Mouse (Mus musculus): ENCODE results near the gene Psma5.

The Psma5 gene

DNA sequence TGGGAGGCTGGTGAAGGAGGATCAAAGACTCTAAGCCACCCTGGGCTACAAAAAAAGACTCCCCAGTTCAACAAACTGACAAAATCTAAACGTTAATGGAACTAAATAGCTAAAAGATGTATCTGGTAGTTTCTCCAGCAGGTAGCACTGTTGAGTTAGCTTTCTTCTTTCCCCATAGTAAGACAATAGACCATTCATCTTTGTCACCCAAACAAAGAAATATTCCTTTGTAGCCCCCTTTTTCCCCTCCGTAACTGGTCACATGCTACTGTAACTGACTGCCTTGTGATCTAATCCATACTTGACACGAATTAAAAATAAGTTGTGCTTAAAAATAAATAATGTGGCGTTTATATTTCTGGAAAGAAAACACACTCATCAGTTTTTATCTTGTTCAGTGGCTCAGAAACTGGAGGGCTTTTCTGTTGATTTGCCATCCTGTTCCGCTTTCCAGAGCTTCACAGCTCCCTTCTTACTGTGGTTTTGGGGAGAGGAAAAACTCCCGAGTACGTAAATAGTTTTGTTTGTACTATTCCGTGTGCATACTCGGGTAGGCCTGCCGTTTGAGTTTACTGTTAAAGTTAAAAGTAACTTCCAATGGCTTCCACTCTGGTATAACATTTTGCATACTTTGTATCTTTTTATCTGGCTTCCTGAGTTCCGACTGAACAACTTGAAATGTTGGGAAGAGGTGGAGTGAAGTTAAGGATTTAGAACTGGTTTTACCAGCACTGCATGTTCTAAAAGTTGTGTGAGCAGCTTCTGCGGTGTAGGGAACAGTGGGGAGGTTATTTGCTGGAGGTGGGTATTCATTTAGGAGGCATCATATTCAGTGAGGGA, 25.9 kb downstream of the Psma5 start:
- in situ Hi-C loops (cut with MboI, MseI) = no loop called here

DNA sequence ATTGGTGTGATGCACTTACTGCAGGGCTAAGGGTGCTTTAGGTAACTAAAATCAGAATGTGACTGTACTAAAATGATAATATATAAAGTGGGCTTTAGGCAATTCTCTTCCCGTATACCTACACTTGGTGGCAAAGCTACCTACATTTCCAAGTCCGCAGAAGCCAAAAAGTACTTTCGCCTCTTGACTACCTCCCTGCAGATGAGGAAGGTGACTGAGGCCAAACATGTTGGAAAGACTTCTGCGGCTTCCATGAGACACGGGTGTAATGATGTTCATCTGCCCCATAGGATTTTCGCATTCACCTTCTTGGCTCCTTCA, 26.5 kb downstream of the Psma5 start:
- in situ Hi-C loops (cut with MboI, MseI) = no loop called here

DNA sequence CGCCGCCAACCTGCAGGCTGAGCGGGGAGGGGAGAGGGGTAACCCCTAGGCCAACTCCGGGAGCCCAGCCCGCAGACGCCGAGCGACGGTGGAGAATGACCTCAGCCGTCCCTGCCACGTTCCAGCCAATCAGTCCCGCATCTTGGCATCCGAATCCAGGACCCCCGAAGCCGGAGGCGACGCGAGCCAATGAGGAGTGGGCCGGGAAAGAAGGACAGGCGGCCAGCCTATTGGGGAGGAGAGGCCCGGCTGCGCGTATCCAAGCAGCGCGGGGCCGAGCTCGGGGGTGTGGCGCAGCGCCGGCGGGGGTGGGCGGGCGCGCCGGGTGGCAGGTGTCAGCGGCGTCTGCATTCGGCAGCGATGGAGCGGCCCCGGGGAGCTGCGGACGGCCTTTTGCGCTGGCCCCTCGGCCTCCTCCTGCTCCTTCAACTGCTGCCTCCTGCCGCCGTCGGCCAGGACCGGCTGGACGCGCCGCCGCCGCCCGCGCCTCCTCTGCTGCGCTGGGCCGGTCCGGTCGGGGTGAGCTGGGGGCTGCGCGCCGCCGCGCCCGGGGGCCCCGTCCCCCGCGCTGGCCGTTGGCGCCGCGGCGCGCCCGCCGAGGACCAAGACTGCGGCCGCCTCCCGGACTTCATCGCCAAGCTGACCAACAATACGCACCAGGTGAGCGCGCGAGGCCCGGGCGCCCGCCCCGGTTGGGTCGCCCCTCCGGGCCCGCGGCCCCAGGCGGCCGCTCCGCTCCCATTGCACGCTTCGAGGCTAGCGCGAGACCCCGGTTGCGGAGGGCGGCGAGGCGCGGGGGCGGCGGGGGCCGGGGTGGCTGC, 27.3 kb downstream of the Psma5 start, which contains the start of gene Sort1:
Gene Sort1, plus strand, starts transcription at position 302 of the 821 bp plus-strand sequence.
- in situ Hi-C loops (cut with MboI, MseI) = no loop called here

DNA sequence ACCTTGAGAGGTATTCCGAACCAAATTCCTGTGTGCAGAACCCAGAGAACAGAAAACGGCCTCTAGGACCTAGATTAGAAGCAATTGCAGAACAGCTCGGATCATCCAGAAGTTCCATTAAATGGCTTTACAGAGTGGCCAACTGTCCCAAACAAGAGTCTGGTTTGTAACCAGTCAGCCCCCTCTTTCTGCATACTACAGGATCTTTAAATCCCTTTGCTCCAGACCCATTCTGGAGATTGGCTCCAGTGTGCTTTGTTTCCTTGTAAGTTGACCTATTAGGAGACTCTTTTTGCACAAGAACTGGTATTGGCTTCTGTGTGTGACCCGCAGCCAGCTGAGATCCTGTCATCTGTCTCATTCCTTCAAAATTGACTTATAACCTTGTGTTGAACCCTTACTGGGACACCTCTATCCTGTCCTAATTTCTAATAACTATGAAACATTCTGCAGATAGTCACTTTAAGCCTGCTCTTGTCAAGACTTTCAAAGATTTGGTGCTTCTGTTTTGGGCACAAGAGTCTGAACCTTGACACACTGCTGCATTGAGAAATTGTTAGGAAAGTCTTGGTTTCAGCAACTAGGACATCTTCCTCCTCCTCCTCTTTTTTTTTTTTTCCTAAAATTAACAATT, 28.5 kb downstream of the Psma5 start:
- in situ Hi-C loops (cut with MboI, MseI) = no loop called here

DNA sequence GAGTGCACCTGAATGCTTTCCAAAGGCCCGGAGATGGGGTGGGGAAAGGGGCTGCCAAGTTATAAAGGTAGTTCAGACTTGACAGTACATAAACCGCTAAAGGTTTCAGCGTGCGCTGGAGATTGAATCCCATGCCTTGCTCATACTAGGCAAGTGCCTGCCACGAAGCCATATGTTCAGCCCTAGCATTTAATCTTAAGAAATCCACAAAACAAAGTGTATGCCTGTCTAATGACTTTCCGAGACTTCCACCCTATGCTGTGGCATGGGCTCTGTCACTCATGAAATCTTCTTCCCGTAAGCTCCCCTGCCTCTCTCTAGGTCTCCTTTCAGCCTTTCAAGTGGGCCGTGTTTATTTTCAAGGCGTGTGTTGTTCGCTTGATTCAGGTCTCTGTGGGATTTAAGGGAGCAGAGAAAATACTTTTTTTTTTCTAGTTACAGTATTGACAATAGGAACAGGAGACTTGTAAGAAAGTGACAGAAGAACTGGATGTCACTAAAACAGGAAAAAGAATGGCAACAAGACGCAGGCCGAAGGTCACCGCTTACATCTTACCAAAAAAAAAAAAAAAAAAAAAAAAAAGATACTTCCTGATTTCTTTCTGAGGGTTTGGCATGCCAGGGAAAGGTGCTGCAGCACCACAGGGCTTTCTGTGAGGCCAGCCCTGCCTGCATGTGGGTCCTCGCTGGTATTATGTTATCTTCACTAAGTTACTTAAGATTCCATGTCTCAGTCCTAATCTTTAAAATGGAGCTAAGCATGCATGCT, 30.1 kb downstream of the Psma5 start:
- in situ Hi-C loops (cut with MboI, MseI) = no loop called here

DNA sequence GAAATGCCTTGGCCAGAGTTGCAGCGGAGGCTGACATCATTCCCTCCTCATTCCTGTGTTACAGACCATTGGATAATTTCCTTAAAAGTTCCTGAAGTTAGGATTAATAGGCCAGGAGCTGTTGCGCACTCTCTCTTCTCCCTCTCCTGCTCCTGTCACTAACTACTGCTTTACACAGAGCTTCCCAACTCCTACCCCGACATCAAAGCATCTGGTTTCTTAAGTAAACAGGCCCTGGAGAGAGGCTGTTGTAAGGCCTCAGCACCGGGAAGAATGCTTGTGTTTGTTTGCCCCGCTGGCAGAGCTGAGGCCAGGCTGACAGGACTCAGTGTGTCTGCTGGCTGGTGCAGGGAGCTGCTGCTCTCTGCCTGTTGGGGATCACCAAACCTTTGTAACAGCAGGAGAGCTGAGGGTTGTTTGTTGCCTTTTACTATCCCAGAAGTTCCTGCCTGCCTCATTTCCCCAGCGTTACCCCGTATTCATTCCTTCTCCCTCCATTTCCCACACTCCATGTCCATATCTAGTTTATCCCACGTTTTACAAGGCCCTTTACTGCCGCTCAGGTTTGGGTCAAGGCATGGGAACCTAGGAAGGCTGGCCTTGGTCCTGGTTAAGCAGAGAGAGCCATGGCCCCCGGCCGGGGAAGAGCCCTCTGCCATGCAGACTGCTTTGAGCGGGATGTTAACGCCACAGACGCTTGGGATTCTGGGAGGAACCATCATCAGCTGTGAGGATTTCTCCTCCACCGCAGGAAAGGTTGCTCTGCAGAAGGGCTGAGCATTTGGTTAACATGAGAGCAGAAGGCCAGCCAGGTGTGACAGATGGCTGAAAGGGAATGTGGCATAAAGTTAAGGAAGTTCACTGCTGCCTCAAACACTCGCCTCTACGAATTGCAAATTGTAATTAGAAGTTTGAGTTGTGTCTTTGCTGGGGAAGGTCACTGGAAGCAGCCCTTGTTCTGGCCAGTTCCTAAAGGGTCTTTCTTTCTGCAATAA, 31.4 kb downstream of the Psma5 start:
- in situ Hi-C loops (cut with MboI, MseI) = no loop called here

DNA sequence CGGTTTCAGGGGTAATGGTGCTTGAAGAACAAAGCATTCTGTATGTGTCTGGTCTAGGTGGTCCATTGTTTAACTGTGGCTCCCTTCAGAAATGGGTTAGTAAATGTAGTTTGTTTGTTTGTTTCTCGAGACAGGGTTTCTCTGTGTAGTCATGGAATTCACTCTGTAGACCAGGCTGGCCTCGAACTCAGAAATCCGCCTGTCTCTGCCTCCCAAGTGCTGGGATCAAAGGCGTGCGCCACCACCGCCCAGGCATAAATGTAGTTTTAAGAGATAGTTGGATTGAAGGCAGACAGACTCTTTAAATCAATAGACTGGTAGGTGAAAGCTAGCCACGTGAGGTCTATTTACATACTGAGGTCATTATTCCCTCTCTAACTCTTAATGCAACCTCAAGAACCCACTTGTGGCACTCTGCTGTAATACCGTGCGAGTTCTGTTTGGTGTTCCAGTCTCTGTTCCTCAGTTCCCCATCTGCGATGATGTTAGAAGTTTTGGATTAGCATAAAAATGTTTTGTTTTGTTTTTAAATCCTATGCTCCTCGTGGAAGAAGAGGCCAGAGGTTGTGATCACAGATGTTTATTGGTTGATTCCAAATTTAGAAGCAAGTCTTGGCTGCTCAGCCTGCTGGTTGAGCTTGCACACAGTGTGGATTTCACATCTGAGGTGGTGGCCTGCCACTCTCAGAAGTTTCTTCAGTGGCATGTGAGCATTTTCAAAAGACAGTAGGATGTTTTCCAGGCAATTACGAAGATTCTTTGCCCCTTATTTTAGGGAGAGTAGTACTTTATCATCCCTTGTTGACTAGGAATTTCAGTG, 32.8 kb downstream of the Psma5 start:
- in situ Hi-C loops (cut with MboI, MseI) = loop anchor here (5.0 kb wide), 1 partner anchor 98 kb away; no protein-coding TSS in a partner anchor

DNA sequence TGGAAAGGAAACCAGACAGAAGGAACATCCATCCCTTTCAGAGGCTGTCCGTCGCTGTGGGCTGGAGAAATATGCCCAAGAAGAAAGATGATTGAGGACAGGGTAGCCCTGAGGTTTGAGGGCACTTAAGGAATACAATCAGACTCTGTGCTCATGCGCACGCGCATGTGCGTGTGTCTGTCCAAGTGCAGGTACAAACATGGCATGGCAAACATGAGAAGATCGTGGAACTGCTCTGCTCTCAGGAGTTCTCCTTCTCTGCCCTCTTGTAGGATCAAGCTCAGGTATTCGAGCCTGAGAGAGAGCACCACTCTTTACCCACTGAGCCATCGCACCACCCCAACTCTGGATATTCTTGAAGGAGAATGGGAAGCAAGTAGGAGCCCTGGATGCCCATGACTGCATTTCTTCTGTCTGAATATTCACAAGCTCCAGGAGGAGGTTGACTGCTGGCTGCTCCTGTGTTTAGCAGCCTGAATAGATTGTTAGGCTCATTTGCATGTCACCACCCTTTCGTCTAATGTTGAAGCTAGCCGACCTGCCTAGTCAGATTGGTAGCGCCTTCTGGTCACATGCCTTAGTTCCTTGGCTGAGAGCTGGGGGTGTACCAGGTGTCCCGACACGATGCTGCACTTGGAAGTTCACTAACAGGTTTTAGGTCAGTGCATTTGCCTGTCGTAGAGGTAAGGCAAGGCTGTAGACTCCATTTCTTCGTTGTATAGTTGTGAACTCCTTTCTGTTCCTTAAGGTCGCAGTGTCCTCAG, 34.5 kb downstream of the Psma5 start:
- in situ Hi-C loops (cut with MboI, MseI) = loop anchor here (5.0 kb wide), 1 partner anchor 96 kb away; no protein-coding TSS in a partner anchor

DNA sequence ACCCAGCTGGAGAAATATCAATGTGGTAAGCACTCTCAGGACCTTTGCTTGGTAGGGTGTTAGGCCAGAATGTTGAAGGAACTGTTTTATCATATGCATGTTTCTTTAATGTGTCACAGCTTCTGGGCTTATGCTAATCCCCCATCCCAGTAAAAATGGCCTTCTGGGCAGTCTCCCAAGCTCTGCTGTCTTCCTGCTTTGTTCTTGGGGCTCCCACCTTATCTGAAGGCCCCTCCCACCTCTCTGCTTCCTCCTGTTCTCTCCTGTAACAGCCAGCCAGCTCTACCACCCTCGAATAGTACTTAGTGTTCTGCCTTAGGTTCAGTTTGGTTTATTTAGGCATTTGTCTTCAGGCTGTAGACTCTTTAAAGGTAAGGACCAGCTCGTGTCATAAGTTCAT, 37.7 kb downstream of the Psma5 start:
- in situ Hi-C loops (cut with MboI, MseI) = loop anchor here (5.0 kb wide), 1 partner anchor 93 kb away; no protein-coding TSS in a partner anchor

DNA sequence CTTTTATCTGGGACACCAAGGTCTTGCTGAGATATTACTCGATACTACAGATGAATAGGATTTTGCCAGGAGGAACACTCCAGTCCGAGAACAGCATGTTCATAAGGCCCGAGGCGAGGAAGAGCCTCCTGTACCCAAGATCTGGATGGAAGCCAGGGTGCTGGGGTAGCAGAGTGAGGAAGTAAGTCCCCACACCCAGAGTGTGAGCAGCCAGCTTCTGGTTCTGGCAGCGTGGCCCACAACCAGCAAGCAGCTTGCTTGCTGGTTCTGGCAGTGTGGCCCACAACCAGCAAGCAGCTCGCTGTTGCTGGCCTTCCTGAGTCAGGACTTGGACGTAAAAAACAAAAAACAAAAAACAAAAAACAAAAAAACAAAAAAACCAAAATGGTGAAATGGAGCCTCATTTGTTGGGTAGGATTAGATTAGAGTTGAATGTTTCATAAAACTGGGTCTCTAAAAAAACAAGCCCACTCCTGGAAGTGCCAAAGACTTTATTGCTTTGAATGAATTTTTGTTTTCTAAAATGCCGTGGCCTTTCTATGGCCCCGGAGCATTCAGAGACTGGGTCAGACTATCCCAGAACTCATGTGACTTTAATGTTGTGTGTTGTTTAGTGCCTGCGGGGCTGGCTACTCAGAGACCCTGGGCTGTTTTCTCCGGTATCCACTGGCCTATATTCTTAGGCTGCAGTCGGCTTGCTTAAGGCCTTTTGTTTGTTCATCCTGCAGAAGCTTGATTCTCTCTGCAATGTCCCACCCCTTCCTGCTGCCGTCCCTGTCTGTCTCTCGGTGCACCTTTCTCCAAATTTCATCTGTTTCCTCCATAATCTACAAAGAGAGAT, 38.9 kb downstream of the Psma5 start:
- in situ Hi-C loops (cut with MboI, MseI) = loop anchor here in 1 of 2 experiments (5.0 kb wide), 1 partner anchor 72 kb away; no protein-coding TSS in a partner anchor

DNA sequence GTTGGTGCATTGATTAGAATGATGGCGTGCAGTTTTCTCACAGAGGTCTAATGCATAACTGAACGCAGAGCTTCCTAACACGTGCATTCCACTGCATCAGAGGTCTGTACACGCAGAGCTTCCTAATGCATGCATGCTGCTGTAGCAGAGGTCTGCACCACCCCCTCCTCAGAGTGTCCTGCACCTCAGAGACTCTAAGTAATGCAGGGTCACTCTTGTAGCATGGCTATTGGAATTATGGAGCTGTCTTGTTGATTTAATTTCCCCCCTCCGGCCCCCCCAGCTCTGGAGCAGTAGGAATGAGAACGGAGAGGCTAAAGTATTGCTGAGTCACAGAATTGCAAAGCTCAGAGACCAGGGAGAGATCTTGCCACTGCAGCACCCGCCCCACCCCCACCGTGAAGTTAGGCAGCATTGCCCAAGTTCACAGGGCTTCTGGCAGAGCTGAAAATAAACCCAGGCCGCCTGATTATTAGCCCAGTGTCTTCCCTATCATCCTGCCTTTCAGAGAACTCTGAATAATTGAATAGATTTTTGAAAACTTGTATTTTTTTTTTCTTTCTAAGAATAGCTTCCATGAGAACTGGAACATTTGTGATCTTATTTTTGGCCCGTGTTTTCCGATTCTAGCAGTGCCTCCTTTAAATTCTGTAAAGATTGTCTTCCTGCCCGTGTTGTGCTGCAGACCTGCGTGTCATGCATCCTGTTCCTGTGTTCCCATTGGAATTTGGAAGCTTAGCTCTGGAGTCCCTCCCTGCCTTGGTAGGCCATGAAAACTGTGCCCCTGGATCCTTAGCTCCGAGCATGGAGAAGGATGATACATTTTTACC, 39.7 kb downstream of the Psma5 start:
- in situ Hi-C loops (cut with MboI, MseI) = loop anchor here in 1 of 2 experiments (5.0 kb wide), 1 partner anchor 71 kb away; no protein-coding TSS in a partner anchor

DNA sequence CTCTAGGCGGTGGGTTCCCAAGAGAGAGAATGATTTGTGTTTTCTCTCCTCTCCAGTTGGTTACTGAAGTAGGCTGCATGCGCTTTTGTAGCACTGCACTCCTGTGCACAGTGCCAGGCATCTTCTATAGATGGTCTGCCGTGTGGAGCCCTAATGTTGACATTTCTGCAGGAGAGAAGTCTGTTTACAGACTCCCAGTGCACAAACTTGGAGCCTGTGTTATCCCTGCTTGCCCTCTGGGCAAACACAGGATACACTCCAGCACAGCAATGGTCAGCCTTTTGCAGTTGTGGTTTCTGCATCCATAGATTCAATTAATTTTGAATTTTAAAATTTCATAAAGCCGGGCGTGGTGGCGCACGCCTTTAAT, 40.3 kb downstream of the Psma5 start:
- in situ Hi-C loops (cut with MboI, MseI) = loop anchor here in 1 of 2 experiments (5.0 kb wide), 1 partner anchor 70 kb away; no protein-coding TSS in a partner anchor

DNA sequence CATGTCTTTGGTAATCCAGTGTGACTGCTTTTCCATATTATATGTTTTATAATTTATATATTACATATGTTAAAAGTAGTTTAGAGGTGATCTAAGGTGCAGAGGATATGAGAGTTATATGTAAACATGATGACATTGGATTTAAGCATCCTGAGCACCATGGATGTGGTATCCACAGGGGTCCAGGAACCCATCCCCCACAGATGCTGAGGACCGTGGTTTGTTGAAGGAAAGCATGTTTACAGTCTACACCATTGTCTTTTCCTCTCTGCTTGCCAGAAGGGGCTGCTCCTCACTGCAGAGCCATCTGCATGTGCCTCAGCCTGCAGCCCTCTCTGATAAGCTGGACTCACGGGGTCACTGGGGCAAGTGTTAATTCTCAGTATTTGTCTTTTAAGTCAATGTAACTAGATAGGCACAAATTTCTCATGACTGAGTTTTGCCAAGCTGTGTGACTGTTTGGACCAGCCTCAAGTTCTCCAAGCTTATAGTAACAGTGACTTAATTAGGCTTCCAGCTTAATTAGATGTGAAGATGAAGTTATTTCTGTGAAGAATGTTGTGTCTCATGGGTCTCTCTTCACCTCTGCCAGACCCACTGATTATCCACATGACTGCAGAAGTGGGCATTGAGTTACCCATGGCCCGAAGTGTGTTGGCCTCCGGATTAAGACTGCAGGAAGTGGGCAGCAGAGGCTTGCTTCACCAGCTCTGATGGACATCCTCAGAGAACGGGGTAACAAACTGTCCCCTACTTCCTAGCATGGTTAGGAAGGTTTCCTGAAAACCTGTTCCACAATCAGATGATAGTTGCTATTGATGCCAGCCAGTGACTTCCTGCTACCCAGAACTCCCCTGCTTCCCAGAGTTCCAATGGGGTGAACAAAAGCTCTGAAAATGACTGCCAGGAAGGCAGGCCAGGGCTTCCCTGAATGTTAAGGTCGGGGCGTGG, 41.2 kb downstream of the Psma5 start:
- in situ Hi-C loops (cut with MboI, MseI) = loop anchor here in 1 of 2 experiments (5.0 kb wide), 1 partner anchor 69 kb away; no protein-coding TSS in a partner anchor

DNA sequence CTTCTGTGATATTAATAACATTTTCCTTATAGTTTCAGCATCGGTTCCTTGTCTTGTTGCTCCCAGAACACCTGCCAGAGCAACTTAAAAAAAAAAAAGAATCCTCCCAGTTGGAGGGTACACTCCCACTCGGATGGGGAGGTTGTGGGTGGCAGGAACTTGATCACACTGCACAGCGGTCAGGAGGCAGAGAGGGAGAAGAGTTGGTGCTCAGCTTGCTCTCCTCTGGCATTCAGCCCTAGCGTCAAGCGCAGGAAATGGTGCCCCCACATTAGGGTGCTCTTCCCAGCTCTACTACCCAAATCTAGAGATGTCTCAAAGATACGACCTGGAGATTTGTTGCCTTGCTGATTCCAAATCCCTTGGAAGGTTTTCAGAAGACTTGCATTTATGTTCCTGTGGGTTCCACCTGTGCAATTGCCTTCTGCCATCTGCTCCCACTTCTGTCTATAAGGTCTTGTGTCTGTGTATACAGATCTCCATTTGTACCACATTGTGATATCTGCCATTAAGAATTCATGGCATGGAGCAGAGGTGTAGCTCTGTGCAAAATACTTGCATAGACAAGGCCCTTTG, 43.8 kb downstream of the Psma5 start:
- in situ Hi-C loops (cut with MboI, MseI) = no loop called here

DNA sequence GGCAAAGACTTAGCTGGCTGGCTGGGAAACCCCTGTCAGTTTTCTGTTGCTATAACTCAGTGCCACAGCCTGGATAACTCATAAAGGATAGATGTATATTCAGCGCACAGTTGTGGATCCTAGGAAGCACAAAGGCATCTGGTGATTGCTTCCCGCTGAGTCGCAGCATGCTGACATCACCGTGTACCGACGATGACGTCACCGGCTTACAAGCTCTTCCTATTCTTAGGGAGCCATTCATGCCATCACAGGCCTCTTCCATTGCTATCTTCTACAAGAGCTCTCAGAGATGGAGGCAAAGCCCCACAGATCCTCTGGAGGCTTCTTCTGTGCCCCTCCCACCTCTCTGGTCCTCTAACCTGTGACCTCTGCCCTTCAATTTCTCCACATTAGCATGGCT, 47.0 kb downstream of the Psma5 start:
- in situ Hi-C loops (cut with MboI, MseI) = no loop called here

Measured in T-helper 17 cell (primary cell).